Mouse (Mus musculus) stomach, postnatal 0 days (tissue): ENCODE data around the gene Trpt1.

Experiments
- CTCF ChIP-seq: IDR thresholded peaks from 2 replicates; pipeline ENCODE4 v1.5.1; 2016; ENCODE audit warnings: antibody characterized with exemption, low read depth, mild to moderate bottlenecking, moderate library complexity
- EP300 ChIP-seq: optimal IDR thresholded peaks from 2 replicates; pipeline ENCODE3; 2016; ENCODE audit warnings: antibody characterized with exemption

GRCm38 (mm10) chr19:6949532-6949931 is 46.4 kb upstream of the Trpt1 start:
- no peak for TF ChIP-seq CTCF
- TF ChIP-seq EP300: no peak
